In genomic region chr9:56581700-56582099, GRCm38 (mm10) we compare ENCODE assay signal across 16 mouse cellular contexts.
A peak's percentile ranks its signal among the peaks of the same experiment; 100 is the strongest.
DNase-seq lines count a peak whose midpoint lies in the region; ATAC-seq lines count a peak whose summit lies in the region.
"Had no signal": no experiment of that assay in that cellular context is flagged by ENCODE, and none has a peak within 500 bp of the region (broad histone marks: within the 10 kb centered on the region; RNA-seq: fewer than 3 reads in every experiment).

No protein-coding gene starts in this region.

- no peak for ATAC-seq in hindbrain, embryonic 12.5 days (ENCODE audit: low FRiP score)
- ATAC-seq in forebrain, embryonic 16.5 days: peak; percentile 45
- peak; percentile 37; the same call in 1 of the 2 replicates for ATAC-seq in hindbrain, embryonic 16.5 days
- ATAC-seq: intestine, postnatal 0 days had no signal

- intact Hi-C loops in left cerebral cortex, postnatal 4 days (cut with DNase I): no loop called here

- DNase-seq in hindbrain, embryonic 10.5 days (ENCODE audit: low spot score): no peak
- DNase-seq in left cerebral cortex, postnatal 4 days: peak; percentile 72
- DNase-seq in left cerebral cortex, adult 18-20 months (ENCODE audit: low spot score in 2 of 2): no peak
- no peak for DNase-seq in urinary bladder, postnatal 4 days (ENCODE audit: low spot score in 2 of 2)
- DNase-seq: adrenal gland, adult 2 months; cerebellum, adult 9-11 months; gastrocnemius, postnatal 25 days; lung, postnatal 4 days had no signal

- H3K36me3 ChIP-seq in hindbrain, embryonic 10.5 days: no peaks in the 10 kb centered on the region
- H3K36me3 ChIP-seq in hindbrain, embryonic 12.5 days: no peaks in the 10 kb centered on the region
- H3K36me3 ChIP-seq in forebrain, embryonic 16.5 days (ENCODE audit: control insufficient read depth, insufficient read depth): no peaks in the 10 kb centered on the region
- H3K36me3 ChIP-seq in hindbrain, embryonic 16.5 days (ENCODE audit: control insufficient read depth, insufficient read depth, low read length): no peaks in the 10 kb centered on the region
- H3K36me3 ChIP-seq: embryonic facial prominence, embryonic 13.5 days; lung, embryonic 15.5 days had no signal

- no peak overlapping the region for H3K9ac ChIP-seq in hindbrain, embryonic 12.5 days
- no peak overlapping the region for H3K9ac ChIP-seq in forebrain, embryonic 16.5 days (replicated peaks; ENCODE audit: low read depth, low read length)
- no peak overlapping the region for H3K9ac ChIP-seq in hindbrain, embryonic 16.5 days (ENCODE audit: low read depth, low read length)
- H3K9ac ChIP-seq: embryonic facial prominence, embryonic 13.5 days; liver, embryonic 14.5 days; lung, embryonic 15.5 days had no signal

- H3K27me3 ChIP-seq in hindbrain, embryonic 10.5 days (ENCODE audit: insufficient read depth, poor library complexity, severe bottlenecking): peaks cover 8% of the 10 kb centered on the region; the same call in 1 of the 2 replicates
- no peaks in the 10 kb centered on the region; the same call in 1 of the 2 replicates for H3K27me3 ChIP-seq in hindbrain, embryonic 12.5 days
- no peaks in the 10 kb centered on the region; the same call in 1 of the 2 replicates for H3K27me3 ChIP-seq in forebrain, embryonic 16.5 days (replicated peaks; ENCODE audit: control insufficient read depth, insufficient read depth, low read length)
- no peaks in the 10 kb centered on the region for H3K27me3 ChIP-seq in hindbrain, embryonic 16.5 days (replicated peaks; ENCODE audit: control insufficient read depth, insufficient read depth, low read length)
- H3K27me3 ChIP-seq: embryonic facial prominence, embryonic 13.5 days; lung, embryonic 15.5 days had no signal

- 41% methylated on average over 3 of the region's 3 CpGs for WGBS in hindbrain, embryonic 10.5 days
- WGBS in hindbrain, embryonic 12.5 days: 29% methylated on average over 3 of the region's 3 CpGs
- 13% methylated on average over 3 of the region's 3 CpGs for WGBS in forebrain, embryonic 16.5 days
- 23% methylated on average over 3 of the region's 3 CpGs for WGBS in hindbrain, embryonic 16.5 days

- no peaks in the 10 kb centered on the region for H3K9me3 ChIP-seq in hindbrain, embryonic 10.5 days
- no peaks in the 10 kb centered on the region for H3K9me3 ChIP-seq in hindbrain, embryonic 12.5 days (replicated peaks)
- H3K9me3 ChIP-seq in forebrain, embryonic 16.5 days (ENCODE audit: control insufficient read depth, low read length): no peaks in the 10 kb centered on the region
- no peaks in the 10 kb centered on the region for H3K9me3 ChIP-seq in hindbrain, embryonic 16.5 days (ENCODE audit: control insufficient read depth, low read length)
- H3K9me3 ChIP-seq: embryonic facial prominence, embryonic 13.5 days; lung, embryonic 15.5 days had no signal

- H3K27ac ChIP-seq in hindbrain, embryonic 10.5 days: peak overlapping the region; percentile 50
- no peak overlapping the region for H3K27ac ChIP-seq in hindbrain, embryonic 12.5 days
- no peak overlapping the region for H3K27ac ChIP-seq in forebrain, embryonic 16.5 days (ENCODE audit: low read length)
- peak overlapping the region; percentile 54; the same call in 1 of the 2 replicates for H3K27ac ChIP-seq in hindbrain, embryonic 16.5 days (ENCODE audit: low read depth, low read length)
- H3K27ac ChIP-seq: embryonic facial prominence, embryonic 13.5 days; kidney, postnatal 0 days; liver, embryonic 14.5 days; lung, embryonic 15.5 days had no signal

- peaks cover 72% of the 10 kb centered on the region for H3K4me1 ChIP-seq in hindbrain, embryonic 10.5 days (replicated peaks)
- H3K4me1 ChIP-seq in hindbrain, embryonic 12.5 days: peaks cover 60% of the 10 kb centered on the region
- H3K4me1 ChIP-seq in forebrain, embryonic 16.5 days (replicated peaks; ENCODE audit: control insufficient read depth, insufficient read depth, low read length): peaks cover 25% of the 10 kb centered on the region
- peaks cover 30% of the 10 kb centered on the region for H3K4me1 ChIP-seq in hindbrain, embryonic 16.5 days (ENCODE audit: control insufficient read depth, insufficient read depth, low read depth, low read length)

- no peak overlapping the region for H3K4me3 ChIP-seq in hindbrain, embryonic 10.5 days
- H3K4me3 ChIP-seq in hindbrain, embryonic 12.5 days: no peak overlapping the region
- no peak overlapping the region for H3K4me3 ChIP-seq in forebrain, embryonic 16.5 days (replicated peaks; ENCODE audit: low read length)
- no peak overlapping the region for H3K4me3 ChIP-seq in hindbrain, embryonic 16.5 days (ENCODE audit: low read length)
- H3K4me3 ChIP-seq: embryonic facial prominence, embryonic 13.5 days; lung, embryonic 15.5 days had no signal

- H3K4me2 ChIP-seq in hindbrain, embryonic 12.5 days (replicated peaks): no peak overlapping the region
- no peak overlapping the region for H3K4me2 ChIP-seq in forebrain, embryonic 16.5 days (ENCODE audit: low read length)
- no peak overlapping the region for H3K4me2 ChIP-seq in hindbrain, embryonic 16.5 days (ENCODE audit: low read length)
- H3K4me2 ChIP-seq: embryonic facial prominence, embryonic 13.5 days; lung, embryonic 15.5 days had no signal

Comparison
In these comparisons a context has a peak if more than half of its experiments do, and no peak if none do; other contexts are left out.
1. H3K27ac ChIP-seq: peak in hindbrain, embryonic 10.5 days (single experiment) and hindbrain, embryonic 16.5 days (single experiment); none in hindbrain, embryonic 12.5 days (single experiment) and forebrain, embryonic 16.5 days (single experiment).